Mouse (Mus musculus): Measurements from ENCODE around the gene Rps28.

Rps28 gene

GRCm38 (mm10) chr17:33771617-33772016 lies 52.7 kb downstream of the Rps28 start:
- DNase-seq = no peak

All from B cell, adult 2 months (primary cell).